Mouse (Mus musculus) hindbrain, embryonic 13.5 days (tissue): ENCODE results near the gene Tmem117. TPM values are rescaled to one million over a fixed set of nuclear protein-coding genes. Genes with fewer than 3 reads are reported as not detected.

Source experiments
- ATAC-seq: fragments of 200-750 bp; cut with Nextera tagmentation; 2 replicates; pipeline ENCODE4 v1.8.0; 2017; ENCODE audit warnings: moderate TSS enrichment; ENCODE audit not compliant: low FRiP score
- H3K27ac ChIP-seq: fragments of 300-500 bp; sonication (generic); 2 replicates; pipeline ENCODE4 v1.5.1; 2015; ENCODE audit warnings: inconsistent platforms, mild to moderate bottlenecking, moderate library complexity
- H3K27me3 ChIP-seq: fragments of 300-500 bp; sonication (generic); 2 replicates; pipeline ENCODE4 v1.6.1; 2015; ENCODE audit warnings: mild to moderate bottlenecking, inconsistent platforms
- H3K36me3 ChIP-seq: fragments of 300-500 bp; sonication (generic); 2 replicates; pipeline ENCODE4 v1.6.1; 2015; ENCODE audit warnings: mild to moderate bottlenecking, inconsistent platforms
- H3K4me1 ChIP-seq: fragments of 300-500 bp; sonication (generic); replicated peaks from 2 replicates; pipeline ENCODE4 v1.6.1; 2015; ENCODE audit warnings: inconsistent platforms
- H3K4me2 ChIP-seq: fragments of 300-500 bp; sonication (generic); 2 replicates; pipeline ENCODE4 v1.6.1; 2015; ENCODE audit warnings: inconsistent platforms, mild to moderate bottlenecking, moderate library complexity
- H3K4me3 ChIP-seq: fragments of 300-500 bp; sonication (generic); 2 replicates; pipeline ENCODE4 v1.5.1; 2015; ENCODE audit warnings: mild to moderate bottlenecking, inconsistent platforms
- H3K9ac ChIP-seq: fragments of 300-500 bp; sonication (generic); 2 replicates; pipeline ENCODE4 v1.6.1; 2015; ENCODE audit warnings: mild to moderate bottlenecking, inconsistent platforms
- H3K9me3 ChIP-seq: fragments of 300-500 bp; sonication (generic); 2 replicates; pipeline ENCODE4 v1.6.1; 2016; ENCODE audit warnings: inconsistent platforms
- WGBS: fragments of 180-500 bp; shearing (Covaris S2); methylation state at CpG from one replicate; pipeline ENCODE4 v1.1.7; 2015; 5-methylcytosine and 5-hydroxymethylcytosine counted together
- polyA plus RNA-seq: library from polyadenylated mRNA; unstranded; fragments of >200 nt; fragmentation: Nextera tagmentation; extraction: Ambion mirVana; gene quantifications from 2 replicates; pipeline ENCODE4 v1.2.1, GENCODE M21; 2015

The Tmem117 gene
- polyA plus RNA-seq, 1 experiment from 2014 or later, result 6.9 TPM

DNA sequence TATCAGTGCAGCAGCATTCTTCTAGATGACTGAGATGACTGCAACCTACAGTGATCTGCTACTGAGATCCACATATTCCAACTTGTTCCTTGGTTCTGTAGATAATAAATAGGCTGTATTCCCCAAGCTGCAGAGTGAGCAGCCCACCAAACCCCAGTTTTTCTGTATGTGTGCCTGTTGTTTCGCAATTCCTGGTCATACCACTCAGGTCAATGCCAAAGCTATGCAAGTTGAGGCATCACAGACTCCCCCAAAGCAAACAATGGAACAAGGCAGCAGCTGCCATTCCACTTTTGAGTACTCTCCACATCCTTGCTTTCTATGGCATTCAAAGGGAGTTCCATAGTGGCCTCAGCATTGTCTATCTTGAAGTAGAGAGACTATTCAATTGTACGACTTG lies 516.1 kb downstream of the Tmem117 start:
- no peak for ATAC-seq
- Histone ChIP-seq H3K4me3 (no peak overlapping the region), H3K4me2 (no peak overlapping the region), H3K9ac (no peak overlapping the region), H3K4me1 (no peaks in the 10 kb centered on the region), H3K27ac (no peak overlapping the region), H3K36me3 (no peaks in the 10 kb centered on the region), H3K27me3 (no peaks in the 10 kb centered on the region), H3K9me3 (no peaks in the 10 kb centered on the region)
- WGBS, result 79% methylated on average over 2 of the region's 2 CpGs

Other genes starting within 250 kb of the Tmem117 start
- gene Adamts20, start 163.8 kb upstream of the Tmem117 start, polyA plus RNA-seq, result 2.7 and 3.2 TPM in 2 replicates
- gene Pus7l, start 85.7 kb upstream of the Tmem117 start, polyA plus RNA-seq, result 6.9 and 7.2 TPM in 2 replicates
- 1.9 and 2.4 TPM in 2 replicates for gene Irak4, start 85.6 kb upstream of the Tmem117 start, polyA plus RNA-seq
- gene Twf1, start 39.3 kb upstream of the Tmem117 start, polyA plus RNA-seq, result 92.3 and 94.9 TPM in 2 replicates